Mouse (Mus musculus) left cerebral cortex, adult 9 months (tissue): Measurements from ENCODE around the gene Tacr2.
A peak's percentile ranks its signal among the peaks of the same experiment; 100 is the strongest.

ENCODE experiments used
- DNase-seq, 2 experiments: peaks; one replicate each; pipeline ENCODE4 v3.0.0; 2022; ENCODE audit warnings: low spot score in 2 of 2

Gene Tacr2

GRCm38 (mm10) chr10:62239270-62239669 lies 13.0 kb upstream of the Tacr2 start:
- no peak for DNase-seq

GRCm38 (mm10) chr10:62242358-62242757 lies 9.9 kb upstream of the Tacr2 start:
- DNase-seq, result peak in 1 of 2 experiments; percentile 41

GRCm38 (mm10) chr10:62242896-62243295 lies 9.3 kb upstream of the Tacr2 start:
- DNase-seq, result peak in 1 of 2 experiments; percentile 68

- no peak for DNase-seq
These were observed 8.2 kb upstream of the Tacr2 start for GRCm38 (mm10) chr10:62244067-62244466.

GRCm38 (mm10) chr10:62247156-62247555 lies 5.1 kb upstream of the Tacr2 start:
- DNase-seq, result no peak

- DNase-seq, result no peak
These were observed 4.4 kb upstream of the Tacr2 start for GRCm38 (mm10) chr10:62247815-62248214.

- DNase-seq, result peak in 1 of 2 experiments; percentile 24
These were observed 428 bp downstream of the Tacr2 start for GRCm38 (mm10) chr10:62252496-62253235.

- DNase-seq, result no peak
These were observed 6.1 kb downstream of the Tacr2 start for GRCm38 (mm10) chr10:62258298-62258697.

- DNase-seq, result peak in 1 of 2 experiments; percentile 57
These were observed 9.1 kb downstream of the Tacr2 start for GRCm38 (mm10) chr10:62261115-62261886.

GRCm38 (mm10) chr10:62264299-62264698 lies 12.1 kb downstream of the Tacr2 start:
- DNase-seq, result no peak

GRCm38 (mm10) chr10:62269278-62269677 lies 17.0 kb downstream of the Tacr2 start:
- DNase-seq, result no peak

- peak; percentile 26 to 88 for DNase-seq
These were observed 23.0 kb downstream of the Tacr2 start for GRCm38 (mm10) chr10:62275235-62275634.

GRCm38 (mm10) chr10:62277499-62278293 lies 25.5 kb downstream of the Tacr2 start:
- no peak for DNase-seq

GRCm38 (mm10) chr10:62279066-62279465 lies 26.8 kb downstream of the Tacr2 start:
- no peak for DNase-seq

GRCm38 (mm10) chr10:62279671-62280070 lies 27.4 kb downstream of the Tacr2 start:
- no peak for DNase-seq

- DNase-seq, result peak in 1 of 2 experiments; percentile 27
These were observed 30.5 kb downstream of the Tacr2 start for GRCm38 (mm10) chr10:62282782-62283181.

GRCm38 (mm10) chr10:62283206-62283792 lies 31.1 kb downstream of the Tacr2 start:
- DNase-seq, result no peak

- no peak for DNase-seq
These were observed 35.4 kb downstream of the Tacr2 start for GRCm38 (mm10) chr10:62287460-62288124.

- peak in 1 of 2 experiments; percentile 58 for DNase-seq
These were observed 41.9 kb downstream of the Tacr2 start for GRCm38 (mm10) chr10:62294112-62294511.

GRCm38 (mm10) chr10:62296086-62296872 lies 44.0 kb downstream of the Tacr2 start:
- no peak for DNase-seq
